Mouse (Mus musculus): Measurements from ENCODE around the gene Ceacam15. TPM values are rescaled to one million over a fixed set of nuclear protein-coding genes. Genes with fewer than 3 reads are reported as not detected.
"Not testable (repeated sequence)": the region's sequence is repeated elsewhere in the genome, so short reads cannot be mapped to it uniquely, and the experiment has no call there.

The Ceacam15 gene
- polyA plus RNA-seq (2014; fragmentation: Nextera tagmentation; extraction: Ambion mirVana): not detected in 2 replicates

DNA sequence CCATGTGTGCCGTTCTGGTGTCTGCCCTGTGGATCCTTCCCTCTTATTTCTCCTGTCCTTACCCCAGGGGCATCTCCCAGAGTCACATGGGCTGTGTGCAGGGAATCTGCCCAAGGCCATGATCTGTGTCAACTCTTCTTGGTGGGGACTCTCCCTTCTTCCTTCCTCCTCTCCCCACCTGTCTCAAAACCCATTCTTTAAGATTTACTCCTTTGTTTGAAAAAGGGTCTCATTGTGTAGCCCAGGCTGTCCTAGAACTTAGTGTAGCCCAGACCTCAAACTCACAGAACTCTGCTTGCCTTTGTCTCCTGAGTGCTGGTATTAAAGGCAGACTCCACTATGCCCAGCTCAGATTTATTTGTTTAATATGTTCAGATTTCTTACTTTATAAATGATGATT is at the start of gene Ceacam15:
TSS of gene Ceacam15 (minus strand) at position 101 of the 400 bp plus-strand sequence.
- WGBS: 64% methylated on average over 1 of the region's 1 CpGs
- ATAC-seq (replicated peaks; ENCODE audit: low FRiP score, low TSS enrichment, low read depth): no peak
- H3K36me3 ChIP-seq (ENCODE audit: control insufficient read depth, insufficient read depth, low read length): no peaks in the 10 kb centered on the region
- no peaks in the 10 kb centered on the region for H3K4me1 ChIP-seq (replicated peaks; ENCODE audit: control insufficient read depth, insufficient read depth, low read length)
- no peaks in the 10 kb centered on the region for H3K9me3 ChIP-seq (ENCODE audit: control insufficient read depth, low read length)
- no peak within 1 kb of the TSS for H3K4me3 ChIP-seq (ENCODE audit: low read depth, low read length)
- no peak for DNase-seq (ENCODE audit: low spot score)
- H3K27ac ChIP-seq (ENCODE audit: low read depth): no peak within 1 kb of the TSS
- H3K9ac ChIP-seq (ENCODE audit: low read length): no peak within 1 kb of the TSS
- H3K4me2 ChIP-seq (ENCODE audit: low read length): no peak within 1 kb of the TSS
- H3K27me3 ChIP-seq (replicated peaks; ENCODE audit: control insufficient read depth, insufficient read depth, low read length): no peaks in the 10 kb centered on the region

DNA sequence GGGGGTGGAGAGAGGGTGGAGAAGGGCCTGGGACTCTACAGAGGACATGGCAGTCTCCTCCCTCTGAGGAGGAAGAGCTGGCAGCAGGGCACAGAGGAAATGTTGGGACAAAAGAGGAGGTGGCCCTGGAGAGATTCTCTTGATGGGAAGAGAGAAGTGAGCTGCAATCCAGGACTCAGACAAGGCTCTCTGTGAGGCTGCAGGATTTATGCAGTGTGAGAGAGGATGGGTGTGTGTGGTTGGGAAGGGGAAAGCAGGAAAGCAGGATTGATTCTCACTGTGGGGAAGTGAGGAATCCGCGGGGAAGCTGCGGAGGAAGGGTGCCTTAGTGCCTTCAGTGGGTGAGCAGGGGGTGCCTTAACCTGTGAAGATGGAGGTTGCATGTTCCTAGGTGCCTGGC is 47.0 kb upstream of the Ceacam15 start:
- H3K36me3 ChIP-seq (ENCODE audit: control insufficient read depth, insufficient read depth, low read length); H3K27me3 ChIP-seq (replicated peaks; ENCODE audit: control insufficient read depth, insufficient read depth, low read length); H3K9me3 ChIP-seq (ENCODE audit: control insufficient read depth, low read length); DNase-seq (ENCODE audit: low spot score); H3K4me2 ChIP-seq (ENCODE audit: low read length); H3K4me1 ChIP-seq (replicated peaks; ENCODE audit: control insufficient read depth, insufficient read depth, low read length); ATAC-seq (replicated peaks; ENCODE audit: low FRiP score, low TSS enrichment, low read depth); H3K27ac ChIP-seq (ENCODE audit: low read depth); H3K4me3 ChIP-seq (ENCODE audit: low read depth, low read length); H3K9ac ChIP-seq (ENCODE audit: low read length): not testable (repeated sequence)
- WGBS: 46% methylated on average over 3 of the region's 3 CpGs

DNA sequence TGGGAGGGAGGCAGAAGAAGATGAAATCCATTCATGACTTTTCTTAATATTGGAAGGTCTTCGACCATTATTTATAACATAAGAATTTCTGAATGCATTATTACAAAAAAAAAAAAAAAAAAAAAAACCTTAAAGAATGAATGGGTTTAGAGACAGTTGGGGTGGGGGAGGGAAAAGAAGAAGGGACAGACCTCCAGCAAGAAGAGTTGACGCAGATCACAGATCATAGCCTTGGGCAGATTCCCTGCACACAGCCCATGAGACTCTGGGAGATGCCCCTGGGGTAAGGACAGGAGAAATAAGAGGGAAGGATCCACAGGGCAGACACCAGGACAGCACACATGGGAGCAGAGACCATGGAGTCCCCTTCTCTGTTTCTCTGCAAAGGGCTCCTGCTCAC is 46.1 kb upstream of the Ceacam15 start, which contains the start of gene Ceacam9:
TSS of gene Ceacam9 (plus strand) at position 301 of the 400 bp plus-strand sequence.
- no peak for ATAC-seq (replicated peaks; ENCODE audit: low FRiP score, low TSS enrichment, low read depth)
- H3K9me3 ChIP-seq (ENCODE audit: control insufficient read depth, low read length): no peaks in the 10 kb centered on the region
- H3K4me3 ChIP-seq (ENCODE audit: low read depth, low read length): no peak within 1 kb of the TSS
- H3K9ac ChIP-seq (ENCODE audit: low read length): no peak within 1 kb of the TSS
- no peak for DNase-seq (ENCODE audit: low spot score)
- H3K27ac ChIP-seq (ENCODE audit: low read depth): no peak within 1 kb of the TSS
- WGBS: 81% methylated on average over 2 of the region's 2 CpGs
- H3K36me3 ChIP-seq (ENCODE audit: control insufficient read depth, insufficient read depth, low read length): no peaks in the 10 kb centered on the region
- no peaks in the 10 kb centered on the region for H3K27me3 ChIP-seq (replicated peaks; ENCODE audit: control insufficient read depth, insufficient read depth, low read length)
- no peak within 1 kb of the TSS for H3K4me2 ChIP-seq (ENCODE audit: low read length)
- H3K4me1 ChIP-seq (replicated peaks; ENCODE audit: control insufficient read depth, insufficient read depth, low read length): no peaks in the 10 kb centered on the region

DNA sequence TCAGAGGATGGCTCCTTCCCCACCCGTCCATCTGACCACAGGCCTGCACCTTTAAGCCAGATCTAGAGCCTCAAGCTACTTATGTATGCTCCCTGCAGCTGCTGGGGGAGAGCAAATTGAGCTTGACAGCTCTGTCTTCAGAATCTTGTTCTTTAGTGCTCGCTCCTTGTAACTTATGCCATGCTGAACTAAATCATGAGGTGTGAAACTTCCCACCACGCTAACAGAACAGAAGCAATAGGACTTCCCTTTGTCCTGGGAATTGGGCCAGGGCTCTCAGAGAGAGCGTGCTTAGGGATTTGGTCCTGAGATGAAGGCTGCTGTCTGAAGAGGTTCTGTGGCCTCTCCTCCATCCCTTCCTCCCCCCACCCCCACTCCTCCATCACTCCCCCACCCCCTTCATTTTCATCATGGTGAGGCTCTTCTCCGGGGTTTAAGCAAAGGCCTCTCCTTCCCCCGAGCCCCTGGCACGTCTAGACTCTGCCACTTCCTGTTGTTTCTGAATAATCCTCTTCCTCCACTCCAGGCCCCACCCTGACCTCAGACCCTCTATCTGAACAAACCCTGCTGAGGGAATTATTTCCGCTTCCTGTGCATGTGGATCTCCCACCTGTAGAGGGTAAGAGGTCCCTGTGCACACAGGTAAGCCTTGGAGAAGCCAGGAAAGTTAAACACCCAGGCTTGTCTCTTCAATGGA is 41.1 kb upstream of the Ceacam15 start:
- H3K4me1 ChIP-seq (replicated peaks; ENCODE audit: control insufficient read depth, insufficient read depth, low read length); ATAC-seq (replicated peaks; ENCODE audit: low FRiP score, low TSS enrichment, low read depth); H3K9me3 ChIP-seq (ENCODE audit: control insufficient read depth, low read length); H3K4me2 ChIP-seq (ENCODE audit: low read length); H3K36me3 ChIP-seq (ENCODE audit: control insufficient read depth, insufficient read depth, low read length); H3K4me3 ChIP-seq (ENCODE audit: low read depth, low read length); H3K9ac ChIP-seq (ENCODE audit: low read length); H3K27ac ChIP-seq (ENCODE audit: low read depth); H3K27me3 ChIP-seq (replicated peaks; ENCODE audit: control insufficient read depth, insufficient read depth, low read length); DNase-seq (ENCODE audit: low spot score): not testable (repeated sequence)
- WGBS: 31% methylated on average over 8 of the region's 8 CpGs

DNA sequence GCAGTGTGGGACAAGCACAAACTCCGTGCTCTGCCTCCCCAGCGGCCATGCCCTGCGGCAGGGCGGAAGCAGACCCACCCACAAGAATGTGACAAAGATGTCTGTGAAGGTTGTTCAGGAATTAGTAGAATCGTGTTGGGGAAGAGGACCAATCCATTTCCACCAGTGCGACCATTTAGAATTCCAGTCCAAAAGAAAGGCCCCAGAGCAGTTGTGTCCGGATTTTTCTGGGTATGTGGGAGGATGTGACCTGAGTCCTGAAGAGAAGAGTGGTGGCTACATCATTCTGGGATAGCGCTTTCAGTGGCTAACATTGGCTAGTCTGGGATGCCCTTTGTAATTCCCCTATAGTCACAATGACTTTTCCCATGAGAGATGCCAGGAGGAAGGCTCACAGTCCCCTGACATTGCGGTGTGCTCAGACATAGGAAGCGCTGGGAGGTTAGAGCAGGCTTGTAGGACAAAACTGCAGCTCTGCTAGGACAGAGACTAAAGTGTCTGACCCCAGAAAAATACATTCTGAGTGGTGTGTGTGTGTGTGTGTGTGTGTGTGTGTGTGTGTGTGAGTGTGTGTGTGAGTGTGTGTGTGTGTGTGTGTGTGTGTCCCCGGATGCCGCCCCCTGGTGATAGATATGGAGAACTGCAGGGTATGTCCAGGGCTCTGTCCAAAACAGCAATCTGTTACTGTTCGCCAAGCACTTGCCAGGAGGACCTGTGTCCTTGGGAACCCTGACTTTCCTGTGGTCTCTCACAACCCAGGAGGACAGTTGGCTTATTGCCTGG is 37.3 kb upstream of the Ceacam15 start:
- 78% methylated on average over 13 of the region's 13 CpGs for WGBS
- ATAC-seq (replicated peaks; ENCODE audit: low FRiP score, low TSS enrichment, low read depth): no peak
- no peak for DNase-seq (ENCODE audit: low spot score)
- Histone ChIP-seq H3K27me3 (replicated peaks; ENCODE audit: control insufficient read depth, insufficient read depth, low read length) (no peaks in the 10 kb centered on the region; the same call in 1 of the 2 replicates), H3K4me3 (ENCODE audit: low read depth, low read length) (no peak overlapping the region), H3K4me1 (replicated peaks; ENCODE audit: control insufficient read depth, insufficient read depth, low read length) (no peaks in the 10 kb centered on the region), H3K9ac (ENCODE audit: low read length) (no peak overlapping the region), H3K4me2 (ENCODE audit: low read length) (no peak overlapping the region), H3K27ac (ENCODE audit: low read depth) (no peak overlapping the region), H3K9me3 (ENCODE audit: control insufficient read depth, low read length) (no peaks in the 10 kb centered on the region), H3K36me3 (ENCODE audit: control insufficient read depth, insufficient read depth, low read length) (no peaks in the 10 kb centered on the region)

DNA sequence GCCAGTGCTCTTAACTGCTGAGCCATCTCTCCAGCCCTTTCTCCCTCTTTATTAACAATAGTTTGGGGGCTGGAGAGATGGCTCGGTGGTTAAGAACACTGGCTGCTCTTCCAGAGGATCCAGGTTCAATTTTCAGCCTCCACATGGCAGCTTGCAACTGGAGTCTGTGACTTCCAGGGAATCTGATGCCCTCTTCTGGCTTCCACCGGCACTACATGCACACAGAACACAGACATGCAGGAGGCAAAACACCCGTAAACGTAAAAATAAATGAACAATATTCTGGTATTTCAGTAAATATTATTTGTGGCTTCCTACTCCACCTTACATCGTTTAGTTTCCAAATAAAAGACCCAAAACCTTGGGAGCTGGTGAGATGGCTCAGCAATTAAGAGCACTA is 35.1 kb upstream of the Ceacam15 start:
- Histone ChIP-seq H3K27me3 (replicated peaks; ENCODE audit: control insufficient read depth, insufficient read depth, low read length) (no peaks in the 10 kb centered on the region; the same call in 1 of the 2 replicates), H3K9ac (ENCODE audit: low read length) (no peak overlapping the region), H3K4me1 (replicated peaks; ENCODE audit: control insufficient read depth, insufficient read depth, low read length) (no peaks in the 10 kb centered on the region), H3K4me2 (ENCODE audit: low read length) (no peak overlapping the region), H3K4me3 (ENCODE audit: low read depth, low read length) (no peak overlapping the region), H3K27ac (ENCODE audit: low read depth) (no peak overlapping the region), H3K9me3 (ENCODE audit: control insufficient read depth, low read length) (no peaks in the 10 kb centered on the region), H3K36me3 (ENCODE audit: control insufficient read depth, insufficient read depth, low read length) (no peaks in the 10 kb centered on the region)
- WGBS: 78% methylated on average over 5 of the region's 5 CpGs
- ATAC-seq (replicated peaks; ENCODE audit: low FRiP score, low TSS enrichment, low read depth): no peak
- DNase-seq (ENCODE audit: low spot score): no peak

DNA sequence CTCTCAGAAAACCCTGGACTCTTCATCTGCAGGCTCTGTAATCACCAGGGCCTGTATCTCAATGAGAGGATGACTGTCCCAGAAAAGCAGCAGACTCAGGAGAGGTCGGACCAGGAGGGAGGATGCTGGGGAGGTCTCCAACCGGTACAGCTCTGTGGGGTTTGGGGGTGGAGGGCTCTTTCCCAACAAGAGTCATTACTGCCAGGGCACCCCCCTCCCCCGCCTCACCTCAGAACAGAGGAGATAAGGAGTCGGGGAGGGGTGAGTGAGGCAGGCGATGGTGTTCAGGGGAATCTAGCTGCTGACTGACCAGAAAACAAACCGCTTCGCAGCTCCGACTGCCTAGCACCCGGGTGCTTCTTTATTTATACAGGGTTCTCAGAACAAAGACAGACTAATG is 32.7 kb upstream of the Ceacam15 start:
- no peaks in the 10 kb centered on the region; the same call in 1 of the 2 replicates for H3K27me3 ChIP-seq (replicated peaks; ENCODE audit: control insufficient read depth, insufficient read depth, low read length)
- no peak for ATAC-seq (replicated peaks; ENCODE audit: low FRiP score, low TSS enrichment, low read depth)

DNA sequence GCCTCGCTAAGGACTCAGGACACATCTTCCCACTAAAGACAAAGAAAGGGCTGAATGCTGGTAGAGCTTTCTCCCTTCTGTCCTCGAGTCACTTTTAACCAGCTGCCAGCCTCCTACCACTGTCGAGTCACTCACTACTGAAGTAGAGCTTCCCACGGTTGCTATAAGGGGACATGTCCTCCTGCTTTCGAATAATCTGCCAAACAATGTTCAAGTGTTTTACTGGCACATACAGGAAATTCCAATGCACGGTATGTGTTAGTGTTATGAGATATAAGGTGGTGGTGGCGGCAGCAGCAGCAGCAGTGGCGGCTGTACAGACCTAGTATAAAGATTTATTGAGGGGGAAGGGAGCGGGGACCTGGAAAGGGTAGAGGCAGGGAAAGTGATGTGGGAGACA is 30.9 kb upstream of the Ceacam15 start:
- DNase-seq (ENCODE audit: low spot score) (no peak), ATAC-seq (replicated peaks; ENCODE audit: low FRiP score, low TSS enrichment, low read depth) (no peak)
- no peak overlapping the region for H3K4me3 ChIP-seq (ENCODE audit: low read depth, low read length)
- no peak overlapping the region for H3K27ac ChIP-seq (ENCODE audit: low read depth)
- H3K9me3 ChIP-seq (ENCODE audit: control insufficient read depth, low read length): no peaks in the 10 kb centered on the region
- H3K36me3 ChIP-seq (ENCODE audit: control insufficient read depth, insufficient read depth, low read length): no peaks in the 10 kb centered on the region
- WGBS: 26% methylated on average over 9 of the region's 9 CpGs
- no peaks in the 10 kb centered on the region; the same call in 1 of the 2 replicates for H3K27me3 ChIP-seq (replicated peaks; ENCODE audit: control insufficient read depth, insufficient read depth, low read length)
- H3K4me1 ChIP-seq (replicated peaks; ENCODE audit: control insufficient read depth, insufficient read depth, low read length): no peaks in the 10 kb centered on the region
- H3K9ac ChIP-seq (ENCODE audit: low read length): no peak overlapping the region
- H3K4me2 ChIP-seq (ENCODE audit: low read length): no peak overlapping the region

More for the DNA sequence above, 32.7 kb upstream of the Ceacam15 start:
- no peak overlapping the region for H3K4me3 ChIP-seq (ENCODE audit: low read depth, low read length)
- H3K9ac ChIP-seq (ENCODE audit: low read length): no peak overlapping the region
- no peaks in the 10 kb centered on the region for H3K36me3 ChIP-seq (ENCODE audit: control insufficient read depth, insufficient read depth, low read length)
- H3K9me3 ChIP-seq (ENCODE audit: control insufficient read depth, low read length): no peaks in the 10 kb centered on the region
- WGBS: 26% methylated on average over 9 of the region's 9 CpGs
- no peak overlapping the region for H3K27ac ChIP-seq (ENCODE audit: low read depth)
- H3K4me2 ChIP-seq (ENCODE audit: low read length): no peak overlapping the region
- H3K4me1 ChIP-seq (replicated peaks; ENCODE audit: control insufficient read depth, insufficient read depth, low read length): no peaks in the 10 kb centered on the region
- no peak for DNase-seq (ENCODE audit: low spot score)
